Mouse (Mus musculus) MEL (cell line): ENCODE measurements at regions not wholly inside any gene's neighbourhood (a gene's known extent, or its start where the extent isn't known, plus 50 kb on each side); places are given as distances from the start of the nearest gene placed in this dataset.

Experiments used
- DNase-seq: peaks from one replicate; pipeline ENCODE4 v3.0.0; 2011; ENCODE audit warnings: low read depth, low spot score
- H3K27ac ChIP-seq: 2 replicates; pipeline ENCODE4 v1.5.1; 2012; ENCODE audit warnings: low read depth, mild to moderate bottlenecking, control low read depth, low read length, moderate library complexity; ENCODE audit not compliant: control insufficient read depth
- H3K27me3 ChIP-seq, 2 experiments: fragments of 150-350 bp in 1 of 2; sonication (generic) in 1 of 2; 2 replicates each; pipeline ENCODE4 v1.6.1; 2012; ENCODE audit warnings: low read length in 2 of 2, mild to moderate bottlenecking in 2 of 2, improper control_type of control experiment in 1 of 2, moderate library complexity in 1 of 2; ENCODE audit not compliant: insufficient read depth in 2 of 2, control insufficient read depth in 1 of 2
- H3K36me3 ChIP-seq, 2 experiments: 2 replicates each; pipeline ENCODE4 v1.6.1; 2012 to 2014; ENCODE audit warnings: low read length in 2 of 2, improper control_type of control experiment in 1 of 2, inconsistent platforms in 1 of 2, mild to moderate bottlenecking in 1 of 2; ENCODE audit not compliant: insufficient read depth in 2 of 2, control insufficient read depth in 1 of 2
- H3K4me1 ChIP-seq, 2 experiments: fragments of 150-350 bp in 1 of 2; sonication (generic) in 1 of 2; 2 replicates each; pipeline ENCODE4 v1.6.1; 2012; ENCODE audit warnings: low read length in 2 of 2, improper control_type of control experiment in 1 of 2, mild to moderate bottlenecking in 1 of 2; ENCODE audit not compliant: insufficient read depth in 2 of 2, control insufficient read depth in 1 of 2
- H3K4me3 ChIP-seq, 2 experiments: fragments of 150-350 bp in 1 of 2; sonication (generic) in 1 of 2; 2 replicates each; pipeline ENCODE4 v1.5.1; 2012; ENCODE audit warnings: low read depth in 2 of 2, low read length in 2 of 2, mild to moderate bottlenecking in 2 of 2, moderate library complexity in 2 of 2, control low read depth in 1 of 2, improper control_type of control experiment in 1 of 2; ENCODE audit not compliant: control insufficient read depth in 1 of 2, insufficient read depth in 1 of 2
- H3K79me2 ChIP-seq: 2 replicates; pipeline ENCODE4 v1.6.1; 2012; ENCODE audit warnings: mild to moderate bottlenecking, low read length, moderate library complexity; ENCODE audit not compliant: control insufficient read depth, poor library complexity, insufficient read depth
- H3K9ac ChIP-seq: 2 replicates; pipeline ENCODE4 v1.6.1; 2012; ENCODE audit warnings: low read depth, mild to moderate bottlenecking, control low read depth, low read length, moderate library complexity; ENCODE audit not compliant: control insufficient read depth, poor library complexity, severe bottlenecking
- H3K9me3 ChIP-seq: fragments of 150-350 bp; sonication (generic); replicated peaks from 2 replicates; pipeline ENCODE4 v1.6.1; 2012; ENCODE audit warnings: mild to moderate bottlenecking, low read length, improper control_type of control experiment, moderate library complexity; ENCODE audit not compliant: insufficient read depth
- BHLHE40 ChIP-seq: IDR thresholded peaks from 2 replicates; pipeline ENCODE4 v1.6.1; 2012; ENCODE audit warnings: low read depth, mild to moderate bottlenecking, inconsistent platforms, low read length, improper control_type of control experiment, borderline replicate concordance
- CHD1 ChIP-seq: IDR thresholded peaks from 2 replicates; pipeline ENCODE4 v1.6.1; 2012; ENCODE audit warnings: low read depth, mild to moderate bottlenecking, inconsistent platforms, low read length, improper control_type of control experiment
- CHD2 ChIP-seq: IDR thresholded peaks from 2 replicates; pipeline ENCODE4 v1.6.1; 2011; ENCODE audit warnings: low read length, improper control_type of control experiment
- E2F4 ChIP-seq: IDR thresholded peaks from 2 replicates; pipeline ENCODE4 v1.6.1; 2011; ENCODE audit warnings: low read depth, low read length, improper control_type of control experiment, borderline replicate concordance
- ELF1 ChIP-seq: IDR thresholded peaks from 2 replicates; pipeline ENCODE4 v1.6.1; 2014; ENCODE audit warnings: low read depth, mild to moderate bottlenecking, inconsistent platforms, low read length, improper control_type of control experiment, moderate library complexity
- ETS1 ChIP-seq: IDR thresholded peaks from 2 replicates; pipeline ENCODE4 v1.6.1; 2012; ENCODE audit warnings: low read depth, mild to moderate bottlenecking, inconsistent platforms, low read length, improper control_type of control experiment, moderate library complexity
- GABPA ChIP-seq: IDR thresholded peaks from 2 replicates; pipeline ENCODE4 v1.6.1; 2012; ENCODE audit warnings: low read depth, mild to moderate bottlenecking, inconsistent platforms, low read length, improper control_type of control experiment, moderate library complexity
- HCFC1 ChIP-seq: IDR thresholded peaks from 2 replicates; pipeline ENCODE4 v1.6.1; 2012; ENCODE audit warnings: low read depth, mild to moderate bottlenecking, inconsistent platforms, low read length, improper control_type of control experiment, moderate library complexity
- MAFK ChIP-seq: IDR thresholded peaks from 2 replicates; pipeline ENCODE4 v1.6.1; 2011; ENCODE audit warnings: low read depth, mild to moderate bottlenecking, low read length, improper control_type of control experiment, borderline replicate concordance
- MAZ ChIP-seq: IDR thresholded peaks from 2 replicates; pipeline ENCODE4 v1.6.1; 2012; ENCODE audit warnings: low read depth, mild to moderate bottlenecking, inconsistent platforms, low read length, improper control_type of control experiment
- MXI1 ChIP-seq: IDR thresholded peaks from 2 replicates; pipeline ENCODE4 v1.6.1; 2011; ENCODE audit warnings: mild to moderate bottlenecking, low read depth, low read length, improper control_type of control experiment
- POLR2AphosphoS5 ChIP-seq: IDR thresholded peaks from 2 replicates; pipeline ENCODE4 v1.6.1; 2012; ENCODE audit warnings: low read depth, borderline replicate concordance, mild to moderate bottlenecking, inconsistent platforms, low read length, moderate library complexity, mixed read lengths
- SIN3A ChIP-seq: IDR thresholded peaks from 2 replicates; pipeline ENCODE4 v1.6.1; 2012; ENCODE audit warnings: low read length, improper control_type of control experiment, inconsistent platforms
- SMC3 ChIP-seq: IDR thresholded peaks from 2 replicates; pipeline ENCODE4 v1.6.1; 2011; ENCODE audit warnings: low read depth, low read length, improper control_type of control experiment
- TAL1 ChIP-seq: IDR thresholded peaks from 2 replicates; pipeline ENCODE4 v1.6.1; 2012; ENCODE audit warnings: mild to moderate bottlenecking, inconsistent platforms, low read length, moderate library complexity, mixed read lengths
- TCF12 ChIP-seq: IDR thresholded peaks from 2 replicates; pipeline ENCODE4 v1.6.1; 2014; ENCODE audit warnings: low read depth, mild to moderate bottlenecking, inconsistent platforms, low read length, improper control_type of control experiment, moderate library complexity
- UBTF ChIP-seq: IDR thresholded peaks from 2 replicates; pipeline ENCODE4 v1.6.1; 2012; ENCODE audit warnings: low read depth, mild to moderate bottlenecking, inconsistent platforms, low read length, improper control_type of control experiment, moderate library complexity, borderline replicate concordance; ENCODE audit not compliant: insufficient read depth
- USF2 ChIP-seq, 2 experiments: IDR thresholded peaks; 2 replicates each; pipeline ENCODE4 v1.6.1; 2011 to 2012; ENCODE audit warnings: improper control_type of control experiment in 2 of 2, low read length in 2 of 2, borderline replicate concordance in 1 of 2, inconsistent platforms in 1 of 2, low read depth in 1 of 2, mild to moderate bottlenecking in 1 of 2; ENCODE audit not compliant: insufficient read depth in 1 of 2
- ZKSCAN1 ChIP-seq: IDR thresholded peaks from 2 replicates; pipeline ENCODE4 v1.6.1; 2012; ENCODE audit warnings: low read depth, mild to moderate bottlenecking, inconsistent platforms, low read length, improper control_type of control experiment, moderate library complexity
- ZMIZ1 ChIP-seq: IDR thresholded peaks from 2 replicates; pipeline ENCODE4 v1.6.1; 2012; ENCODE audit warnings: low read depth, mild to moderate bottlenecking, inconsistent platforms, low read length, improper control_type of control experiment, moderate library complexity

GRCm38 (mm10) chr10:17486011-17486410, 237.0 kb upstream of the Cited2 start:
- Histone ChIP-seq H3K4me1 (peaks cover 15 to 16% of the 10 kb centered on the region in 2 experiments), H3K79me2 (no peaks in the 10 kb centered on the region), H3K36me3 (peaks cover 0 to 25% of the 10 kb centered on the region in 2 experiments; a peak in 2 of 4 replicates), H3K9ac (no peak overlapping the region), H3K27me3 (no peaks in the 10 kb centered on the region), H3K27ac (peak overlapping the region; percentile 49; the same call in 1 of the 2 replicates), H3K9me3 (no peaks in the 10 kb centered on the region), H3K4me3 (no peak overlapping the region)
- no peak for DNase-seq
- TF ChIP-seq SMC3 (no peak), MXI1 (no peak), USF2 (IDR thresholded peaks at IDR 0.05; ENCODE audit: borderline replicate concordance in 1 of 2, insufficient read depth in 1 of 2, low read depth in 1 of 2, low read length in 2 of 2) (no peak), ETS1 (no peak), CHD2 (no peak)

GRCm38 (mm10) chr10:17487460-17487859, 235.6 kb upstream of the Cited2 start:
- Histone ChIP-seq H3K79me2 (no peaks in the 10 kb centered on the region), H3K4me1 (peaks cover 15 to 19% of the 10 kb centered on the region in 2 experiments), H3K9me3 (no peaks in the 10 kb centered on the region), H3K27me3 (no peaks in the 10 kb centered on the region), H3K9ac (no peak overlapping the region), H3K4me3 (no peak overlapping the region), H3K36me3 (peaks cover 0 to 25% of the 10 kb centered on the region in 2 experiments; a peak in 2 of 4 replicates), H3K27ac (no peak overlapping the region)
- no peak for DNase-seq
- no peak for TF ChIP-seq MAZ
- TF ChIP-seq USF2 (IDR thresholded peaks at IDR 0.05; ENCODE audit: borderline replicate concordance in 1 of 2, insufficient read depth in 1 of 2, low read depth in 1 of 2, low read length in 2 of 2): no peak
- TF ChIP-seq POLR2AphosphoS5: no peak
- TF ChIP-seq ZMIZ1: no peak
- TF ChIP-seq GABPA: no peak
- no peak for TF ChIP-seq ZKSCAN1
- TF ChIP-seq MAFK: no peak

GRCm38 (mm10) chr10:17491611-17492305, 231.3 kb upstream of the Cited2 start:
- Histone ChIP-seq H3K27ac (no peak overlapping the region), H3K79me2 (no peaks in the 10 kb centered on the region), H3K4me3 (no peak overlapping the region), H3K4me1 (peaks cover 8 to 9% of the 10 kb centered on the region in 2 experiments), H3K27me3 (no peaks in the 10 kb centered on the region), H3K36me3 (peaks cover 0 to 9% of the 10 kb centered on the region in 2 experiments; a peak in 2 of 4 replicates), H3K9ac (no peak overlapping the region), H3K9me3 (no peaks in the 10 kb centered on the region)
- DNase-seq: no peak
- TF ChIP-seq TCF12: no peak
- TF ChIP-seq E2F4: no peak
- no peak for TF ChIP-seq BHLHE40
- TF ChIP-seq ELF1: no peak
- TF ChIP-seq CHD1: no peak
- no peak for TF ChIP-seq MXI1
- TF ChIP-seq HCFC1: no peak
- no peak for TF ChIP-seq SIN3A
- no peak for TF ChIP-seq UBTF
- TF ChIP-seq TAL1: no peak
- no peak for TF ChIP-seq MAZ
